Mouse (Mus musculus) gastrocnemius, postnatal 36 days (tissue): ENCODE measurements around the gene Foxa1. TPM values are rescaled to one million over a fixed set of nuclear protein-coding genes. Genes with fewer than 3 reads are reported as not detected.

Source experiments
- DNase-seq, 2 experiments: peaks; one replicate each; pipeline ENCODE4 v3.0.0; 2022
- intact Hi-C: fragments of 180-260 bp; cut with DNase I; formaldehyde crosslinking; loops from one replicate; pipeline ENCODE4 v1.15.1; 2025
- total RNA-seq, 2 experiments: library from RNA; stranded (reverse); gene quantifications; 2 replicates each; pipeline ENCODE4 v1.2.3; 2021

Foxa1 gene
- total RNA-seq, 2 experiments from 2014 or later: not detected

DNA sequence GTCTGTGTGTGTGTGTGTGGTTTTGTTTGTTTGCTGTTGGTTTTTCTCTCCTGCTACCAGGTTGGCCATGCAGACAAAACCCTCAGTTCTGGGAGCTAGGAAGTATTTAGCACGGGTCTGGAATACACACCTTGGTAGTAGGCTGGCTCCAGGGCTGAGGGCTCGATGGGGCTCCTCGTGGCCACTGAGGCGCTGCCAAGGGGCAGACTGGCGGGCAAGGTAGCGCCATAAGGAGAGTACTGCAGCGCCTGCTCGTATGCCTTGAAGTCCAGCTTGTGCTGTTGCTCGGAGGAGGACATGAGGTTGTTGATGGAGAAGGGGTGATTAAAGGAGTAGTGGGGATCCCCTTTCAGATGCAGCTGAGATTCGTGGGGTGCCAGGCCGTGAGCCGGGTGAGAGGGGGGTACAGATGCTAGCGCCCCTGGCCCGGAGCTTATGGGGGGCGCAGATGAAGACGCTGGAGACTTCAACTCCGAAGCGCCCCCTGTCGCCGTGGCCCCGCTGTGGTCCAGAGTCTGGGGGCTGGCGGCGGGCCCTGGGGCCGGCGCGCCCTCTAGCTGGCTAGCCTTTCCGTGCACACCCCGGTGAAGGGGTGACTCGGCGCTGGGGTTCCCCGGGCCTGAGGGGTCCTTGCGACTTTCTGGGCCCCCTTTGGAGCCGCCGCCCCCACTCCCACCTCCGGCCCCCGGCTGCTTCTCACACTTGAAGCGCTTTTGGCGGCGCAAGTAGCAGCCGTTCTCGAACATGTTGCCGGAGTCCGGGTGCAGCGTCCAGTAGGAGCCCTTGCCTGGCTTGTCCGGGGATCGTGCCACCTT is 4.6 kb downstream of the Foxa1 start:
- intact Hi-C loops: no loop called here

DNA sequence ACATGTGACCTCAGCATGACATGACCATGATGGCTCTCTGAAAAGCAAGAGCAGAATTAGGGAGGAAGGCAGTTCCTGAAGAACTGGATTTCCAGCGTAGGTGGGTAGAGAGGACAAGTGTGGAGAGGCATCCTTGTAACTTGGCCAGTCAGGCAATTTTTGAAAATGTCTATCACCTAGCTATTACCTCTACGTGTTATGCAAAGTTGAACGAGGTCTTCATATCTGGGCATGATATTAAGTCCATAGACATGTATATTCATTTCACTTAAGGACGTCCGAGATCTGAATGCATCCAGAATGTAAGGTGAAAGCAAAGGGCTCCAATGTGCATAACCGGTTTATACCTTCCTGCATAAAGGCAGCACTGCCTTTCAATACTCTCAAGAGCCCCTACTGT is 5.6 kb downstream of the Foxa1 start:
- intact Hi-C loops: no loop called here
- DNase-seq: no peak

More for the DNA sequence above, 4.6 kb downstream of the Foxa1 start:
- no peak for DNase-seq

DNA sequence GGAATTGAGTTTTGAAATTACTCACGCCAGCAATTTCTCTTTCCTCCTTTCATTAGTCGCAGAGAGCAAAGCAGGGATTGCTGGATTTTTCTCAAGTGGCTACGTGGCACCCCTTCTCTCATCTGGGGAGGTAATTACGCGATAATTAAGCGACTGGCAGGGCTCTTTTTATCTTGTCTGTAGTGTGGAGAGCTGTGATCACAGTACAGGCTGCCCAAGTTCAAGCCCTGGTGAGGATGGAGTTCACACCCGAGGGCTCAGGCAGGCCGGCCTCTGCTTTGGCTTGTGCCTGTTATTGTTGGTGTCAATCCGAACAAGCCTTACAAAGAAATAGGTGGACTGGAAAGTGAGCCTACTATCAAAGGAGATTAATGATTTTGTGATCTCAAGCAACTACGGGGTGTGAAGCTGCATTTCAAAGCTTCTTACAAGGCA is 7.1 kb downstream of the Foxa1 start:
- intact Hi-C loops: no loop called here
- no peak for DNase-seq

DNA sequence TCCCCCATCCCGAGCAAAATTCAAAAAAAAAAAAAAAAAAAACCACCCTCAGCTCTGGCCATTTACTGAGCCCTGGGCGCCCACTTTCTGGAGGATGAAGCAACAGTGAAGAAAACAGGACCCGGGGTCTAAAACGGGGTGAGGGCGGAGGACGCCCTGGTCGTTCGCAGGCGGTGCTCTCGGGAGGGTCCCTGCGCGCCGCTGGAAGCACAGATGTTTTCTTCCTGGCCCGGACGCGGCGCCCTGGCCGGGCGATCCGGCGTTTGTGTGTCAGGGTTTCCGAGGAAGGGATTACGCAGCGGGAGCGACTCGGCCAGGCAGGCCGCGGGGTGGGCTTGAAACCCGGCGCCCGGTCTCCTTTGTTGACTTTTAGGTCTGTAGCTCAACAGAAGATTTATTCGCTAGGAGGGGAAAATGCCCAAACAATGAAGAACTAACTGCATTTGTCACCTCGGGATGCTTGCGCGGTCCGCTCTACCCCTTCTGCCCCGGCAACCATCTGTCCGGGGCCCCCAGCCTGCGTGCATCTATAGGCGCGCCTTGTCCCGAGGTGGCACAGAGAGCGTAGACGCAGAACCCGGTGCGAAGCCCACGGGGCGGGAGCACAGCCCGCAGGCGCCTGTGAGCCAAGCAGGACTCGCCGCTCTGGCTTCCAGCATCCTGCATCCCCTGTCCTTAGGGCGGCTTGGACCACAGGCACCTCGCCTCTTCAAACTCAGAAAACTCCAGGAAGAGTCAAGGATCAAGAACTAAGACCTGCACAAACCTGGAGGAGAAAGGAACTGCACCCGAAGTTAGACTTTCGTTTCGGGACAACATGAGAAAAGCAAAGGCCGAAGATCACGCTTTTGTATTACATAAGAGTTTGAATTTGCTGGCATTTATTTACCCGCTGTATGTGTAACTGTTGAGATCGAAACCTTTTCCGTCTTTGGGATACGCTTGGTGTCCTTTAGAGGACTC is 7.8 kb downstream of the Foxa1 start:
- DNase-seq: peak in 1 of 2 experiments; percentile 21

DNA sequence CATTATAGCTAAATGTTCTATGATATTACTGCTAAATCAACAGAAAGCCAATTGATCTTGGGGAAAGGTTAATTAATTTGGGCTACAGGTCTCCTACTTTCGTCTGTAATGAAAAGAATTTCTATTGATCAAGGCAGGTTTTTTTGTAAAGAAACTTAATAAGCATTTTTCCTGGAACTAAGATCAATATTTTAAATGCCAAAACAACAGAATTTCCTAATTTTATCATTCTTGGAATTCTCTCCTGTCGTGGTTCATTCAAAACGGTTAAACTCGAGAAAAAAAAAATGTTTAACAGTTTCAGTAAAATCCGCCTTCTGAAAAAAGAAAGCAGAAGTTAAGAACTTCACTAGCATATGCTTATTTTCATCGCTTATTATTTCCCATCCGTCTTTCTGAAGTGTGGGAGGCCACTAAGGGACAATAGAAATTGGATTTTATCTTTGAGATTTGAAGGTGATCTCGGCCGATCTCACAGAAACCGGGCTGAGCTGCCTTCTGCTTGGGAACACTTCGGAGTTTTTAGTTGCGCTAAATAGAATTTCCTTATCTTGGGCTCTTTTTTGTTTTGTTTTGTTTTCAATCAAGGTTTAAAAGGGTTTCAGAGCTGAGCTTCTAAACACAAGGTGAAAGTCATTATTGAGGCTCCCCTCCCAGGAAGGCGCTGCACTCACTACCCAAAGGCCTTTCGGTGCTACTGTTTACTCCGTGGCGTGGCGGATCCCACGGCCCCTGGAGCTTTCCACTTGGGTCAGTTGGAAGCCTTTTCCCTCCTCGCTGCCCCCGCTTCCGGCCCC is 8.7 kb downstream of the Foxa1 start:
- intact Hi-C loops: no loop called here
- no peak for DNase-seq

More for the DNA sequence above, 7.8 kb downstream of the Foxa1 start:
- intact Hi-C loops: no loop called here

DNA sequence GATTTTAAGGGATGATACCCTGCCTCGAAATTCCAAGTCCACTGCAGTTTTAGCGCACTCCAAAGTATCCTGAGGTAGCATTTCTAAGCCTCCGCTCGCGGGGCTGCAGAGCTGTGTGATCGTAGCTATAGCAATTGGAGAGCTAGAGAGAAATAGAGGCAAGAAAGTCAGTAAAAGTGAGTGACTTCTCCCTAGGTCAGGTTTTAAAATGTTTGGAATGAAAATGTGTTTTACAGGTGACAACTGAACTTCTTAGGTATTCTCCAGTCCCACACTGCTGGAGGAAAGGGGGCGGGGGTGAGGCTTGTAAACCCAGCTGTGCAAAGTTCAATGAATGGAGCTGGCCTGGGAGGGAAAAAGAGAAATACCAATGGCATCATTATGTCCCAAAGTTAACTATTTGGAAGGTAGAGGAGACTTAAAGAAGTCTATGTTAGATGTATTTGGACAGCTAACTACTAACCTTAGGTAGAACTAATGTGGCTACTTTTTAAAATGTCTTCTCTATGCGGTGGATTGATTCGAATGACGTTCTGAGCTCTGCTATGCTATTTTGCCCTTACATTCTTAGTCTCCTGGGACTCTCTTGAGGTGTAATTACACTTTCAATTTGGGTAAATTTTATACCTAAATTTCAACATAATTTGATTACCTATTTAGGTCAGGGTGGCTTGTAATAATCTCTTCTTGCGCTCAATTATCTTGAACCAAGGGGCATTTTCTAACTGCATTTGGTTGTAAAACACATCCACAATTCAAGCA is 9.6 kb downstream of the Foxa1 start:
- DNase-seq: no peak

DNA sequence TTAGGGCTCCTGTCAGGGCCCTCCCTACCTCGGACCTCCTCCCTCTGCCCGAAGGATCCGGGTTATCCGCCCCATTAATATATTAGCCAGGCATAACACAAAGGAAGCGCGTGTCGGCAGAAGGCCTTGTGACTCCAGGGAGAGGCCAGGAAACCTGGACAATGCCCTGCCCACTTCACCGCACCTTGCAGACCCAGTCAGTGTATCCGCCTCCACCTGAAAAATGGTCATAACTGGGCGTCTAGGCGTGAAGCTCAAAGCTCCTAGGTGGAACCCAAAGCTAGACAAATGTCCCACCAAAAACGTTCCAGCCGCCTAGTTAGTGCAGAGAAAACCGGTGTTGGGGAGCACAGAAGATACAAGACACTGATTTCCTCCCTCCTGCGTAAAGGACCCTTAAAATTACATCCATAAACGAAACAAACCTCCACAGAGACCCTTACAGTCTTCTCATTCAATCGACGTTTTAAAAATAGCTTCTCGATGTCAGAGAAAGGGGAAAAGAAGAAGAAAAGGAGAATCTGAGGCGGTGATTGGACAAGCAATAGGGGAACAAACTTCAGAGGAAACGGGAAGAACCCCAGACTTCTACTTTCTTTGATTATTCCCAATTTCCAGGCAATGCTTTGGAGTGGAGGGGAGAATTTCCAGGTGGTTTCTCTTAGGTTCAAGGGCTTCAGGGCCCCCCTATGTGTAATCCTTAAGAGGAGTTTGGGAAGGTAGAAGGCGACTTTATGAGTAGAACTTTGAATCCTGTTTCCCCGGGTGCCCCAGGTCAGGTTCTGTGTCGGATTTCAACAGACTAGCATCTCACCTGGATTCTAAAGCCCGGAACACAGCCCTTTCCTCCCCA is 10.4 kb downstream of the Foxa1 start:
- intact Hi-C loops: no loop called here
- DNase-seq: no peak

More for the DNA sequence above, 9.6 kb downstream of the Foxa1 start:
- intact Hi-C loops: no loop called here

DNA sequence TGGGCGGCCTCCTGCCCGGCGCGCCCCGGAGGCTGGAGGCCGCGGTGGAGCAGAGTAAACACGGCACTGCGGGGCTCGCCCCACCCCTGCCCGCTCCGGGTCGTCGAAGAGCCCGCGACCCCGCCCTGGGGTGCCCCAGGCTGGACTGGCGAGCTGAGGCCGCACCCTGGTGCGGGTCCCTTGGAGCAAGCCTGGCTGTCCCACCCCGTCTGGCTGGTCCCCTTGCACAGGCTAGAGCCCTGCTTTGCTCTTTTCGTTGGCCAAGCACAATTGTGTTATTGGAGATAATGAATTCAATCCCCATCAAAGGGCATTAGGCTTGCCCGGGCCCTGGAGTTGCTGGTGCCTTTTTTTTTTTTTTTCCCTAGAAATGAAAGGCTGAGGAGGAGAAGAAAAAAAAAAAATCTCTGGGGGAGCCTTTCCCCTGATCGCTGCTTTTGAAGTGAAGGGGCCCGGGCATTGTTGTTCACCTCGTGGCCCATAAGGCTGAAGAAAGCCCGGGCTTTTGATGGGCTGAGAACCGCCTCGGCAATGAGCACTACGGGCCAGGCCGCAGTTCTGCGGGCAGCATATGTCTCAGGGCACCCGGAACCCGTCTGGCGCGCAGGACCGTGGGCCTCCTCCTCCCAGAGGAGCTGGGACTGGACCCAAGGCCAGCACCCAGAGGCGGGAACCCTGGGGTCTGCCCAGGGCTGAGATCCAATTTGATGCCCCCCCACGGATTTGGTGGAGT is 11.7 kb downstream of the Foxa1 start:
- no peak for DNase-seq
- intact Hi-C loops: no loop called here

DNA sequence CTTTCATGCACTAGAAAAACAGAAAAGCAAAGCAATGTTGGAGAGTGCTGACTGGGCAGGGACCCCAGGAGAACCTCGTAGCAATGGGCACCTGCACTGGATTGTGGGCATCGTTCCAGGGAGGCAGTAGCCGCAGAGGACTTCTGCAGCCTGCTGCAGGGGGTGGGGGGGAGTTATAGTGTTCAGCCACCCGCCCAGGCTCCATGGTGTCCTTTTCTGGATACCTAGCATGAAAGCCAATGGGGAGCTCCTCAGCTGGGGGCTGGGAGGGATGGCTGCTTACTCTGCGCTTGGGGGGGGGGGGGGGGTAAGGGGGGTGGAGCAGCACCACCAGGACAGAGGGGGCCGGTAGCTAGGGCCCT is 12.2 kb downstream of the Foxa1 start:
- intact Hi-C loops: no loop called here

DNA sequence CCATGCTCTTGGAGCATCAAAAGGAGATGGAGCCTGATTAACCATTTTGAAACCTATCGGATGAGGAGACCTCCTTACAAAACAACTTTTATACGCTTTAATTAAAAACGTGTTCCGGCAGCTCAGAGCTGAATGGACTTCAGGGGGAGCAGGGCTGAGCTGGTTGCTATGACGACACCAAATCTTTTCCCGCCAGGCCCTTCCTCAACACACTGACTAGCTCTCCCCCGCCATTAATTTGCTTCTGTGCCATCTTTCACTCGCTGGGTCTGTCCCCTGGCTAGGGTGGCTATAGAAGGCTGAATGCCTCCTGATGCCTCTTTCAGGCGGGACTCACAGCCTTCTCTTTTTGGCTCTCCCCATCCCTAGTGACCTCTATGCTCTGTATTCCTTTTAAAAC is 16.2 kb downstream of the Foxa1 start:
- intact Hi-C loops: no loop called here
- DNase-seq: no peak

More for the DNA sequence above, 12.2 kb downstream of the Foxa1 start:
- DNase-seq: no peak

DNA sequence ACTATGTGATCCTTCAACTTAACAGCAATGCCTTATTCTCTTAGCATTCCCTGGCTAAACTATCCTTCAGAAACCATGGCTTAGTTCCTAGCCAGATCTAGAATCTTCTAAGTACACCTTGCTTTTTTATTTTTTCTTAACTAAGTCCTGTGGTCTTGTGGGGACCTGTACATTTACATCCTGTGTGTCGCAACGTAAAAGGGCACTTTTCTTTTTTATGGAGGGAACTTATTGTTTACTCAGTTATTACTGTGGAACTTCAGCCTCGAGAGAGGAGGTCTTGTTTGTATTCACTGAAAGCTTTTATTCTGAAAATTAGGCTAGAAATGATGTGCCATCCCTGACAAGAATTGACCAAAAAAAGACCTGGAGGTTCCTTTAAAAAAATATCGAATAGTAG is 18.4 kb downstream of the Foxa1 start:
- DNase-seq: no peak
- intact Hi-C loops: no loop called here

DNA sequence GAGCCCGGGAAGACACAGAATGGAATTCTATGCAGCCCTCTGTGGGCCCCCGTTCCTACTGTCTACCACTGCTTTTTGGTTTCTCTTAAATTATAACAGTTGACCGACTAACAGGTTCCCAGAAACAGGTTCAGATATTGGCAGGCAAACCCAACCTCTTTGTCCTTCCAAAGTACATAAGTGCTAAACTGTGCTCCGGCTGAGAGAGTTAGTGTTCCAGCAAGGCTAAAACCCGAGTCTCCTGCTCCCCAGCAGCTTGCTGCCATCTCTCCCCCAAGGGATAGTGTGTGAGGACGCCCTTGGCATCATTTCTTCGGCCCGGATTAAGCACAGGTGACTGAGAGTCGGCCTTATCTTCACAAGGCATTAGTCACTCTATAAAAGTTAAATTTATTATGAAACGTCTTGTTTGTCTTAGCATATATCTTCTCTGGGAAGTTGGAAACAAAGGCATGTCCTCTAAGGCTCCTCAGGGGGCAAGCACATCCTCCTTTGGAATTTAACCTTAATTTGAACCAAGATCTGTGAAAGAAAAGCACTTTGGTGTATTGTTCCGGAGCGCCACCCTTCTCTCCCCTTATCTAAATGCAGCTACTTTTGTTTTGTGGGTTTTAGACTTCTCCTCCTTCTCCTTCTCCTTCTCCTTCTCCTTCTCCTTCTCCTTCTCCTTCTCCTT is 30.9 kb downstream of the Foxa1 start:
- intact Hi-C loops: no loop called here
- no peak for DNase-seq

DNA sequence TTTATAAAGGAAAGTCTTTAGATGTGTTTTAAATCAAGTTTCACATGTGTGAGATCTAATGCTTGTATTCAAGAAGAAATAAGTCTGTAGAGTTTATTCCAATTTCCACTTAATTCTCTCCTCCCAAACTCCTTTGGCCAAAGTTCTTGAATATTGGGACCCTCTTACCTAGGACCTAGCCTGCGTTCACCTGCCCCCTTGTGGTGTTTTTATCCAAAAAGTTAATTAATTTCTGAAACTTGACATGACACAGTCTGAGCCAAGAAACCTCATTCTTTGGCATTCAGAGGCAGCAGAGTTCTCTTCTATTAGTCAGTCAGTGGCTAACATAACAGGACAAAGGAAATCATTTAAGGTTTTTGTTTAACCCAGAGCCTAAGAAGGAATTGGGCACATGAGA is 32.2 kb downstream of the Foxa1 start:
- intact Hi-C loops: no loop called here
- DNase-seq: no peak

DNA sequence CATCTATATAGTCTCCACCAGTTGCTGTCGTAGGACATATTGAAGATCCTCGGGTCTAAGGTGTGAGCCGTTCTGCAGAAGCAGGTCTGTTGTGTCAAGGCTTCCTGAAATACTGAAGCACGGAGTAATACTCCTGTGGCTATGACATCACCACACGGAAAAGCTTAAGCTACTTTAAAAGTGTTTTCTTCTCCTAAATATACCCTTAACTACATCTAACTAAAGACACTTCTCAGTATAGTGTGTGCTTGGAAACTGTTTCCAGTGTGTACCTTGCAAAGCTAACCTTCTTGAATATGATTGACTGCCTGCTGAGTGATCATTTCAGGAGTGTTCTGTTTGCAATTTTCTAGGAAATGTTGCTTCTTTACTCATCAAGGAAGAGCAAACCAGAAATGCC is 35.2 kb downstream of the Foxa1 start:
- no peak for DNase-seq
- intact Hi-C loops: no loop called here

DNA sequence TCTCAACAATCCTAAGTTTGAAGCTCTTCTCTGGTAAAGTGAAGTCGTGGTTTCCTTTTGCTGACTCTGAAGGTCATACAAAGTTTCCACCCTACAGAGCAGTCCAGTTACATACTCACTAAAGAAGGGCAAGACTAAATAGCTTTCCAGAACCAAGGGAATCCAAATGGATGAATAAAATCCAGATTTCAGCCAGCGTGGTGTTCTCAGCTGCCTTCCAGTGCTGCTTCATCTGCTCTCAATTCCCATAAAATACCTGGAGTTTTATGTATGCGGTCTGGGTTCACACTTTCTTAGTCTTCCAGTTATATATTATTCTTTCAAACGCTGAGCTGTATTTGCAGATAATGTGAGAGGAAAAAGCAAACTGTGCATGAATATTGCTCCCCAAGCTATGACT is 35.6 kb downstream of the Foxa1 start:
- intact Hi-C loops: no loop called here
- no peak for DNase-seq

DNA sequence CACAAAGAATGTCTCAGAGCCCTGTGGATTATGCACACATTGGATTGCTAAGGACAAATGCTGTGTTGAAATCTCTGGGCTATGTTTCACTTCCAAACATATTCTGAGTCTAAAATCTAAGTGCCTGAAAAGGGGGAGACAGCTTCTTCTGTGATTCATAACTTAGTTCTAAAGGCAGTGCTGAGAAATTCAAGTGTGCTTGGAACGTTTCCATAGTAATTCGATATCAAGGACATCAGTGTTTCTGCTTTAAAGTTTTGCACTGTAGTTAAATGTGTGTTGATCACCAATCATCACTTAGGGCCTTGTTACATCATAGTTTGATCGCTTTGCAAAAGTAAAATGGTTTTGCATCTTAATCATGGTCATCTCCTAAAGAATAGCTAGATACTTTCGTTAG is 37.0 kb downstream of the Foxa1 start:
- intact Hi-C loops: no loop called here
- no peak for DNase-seq

DNA sequence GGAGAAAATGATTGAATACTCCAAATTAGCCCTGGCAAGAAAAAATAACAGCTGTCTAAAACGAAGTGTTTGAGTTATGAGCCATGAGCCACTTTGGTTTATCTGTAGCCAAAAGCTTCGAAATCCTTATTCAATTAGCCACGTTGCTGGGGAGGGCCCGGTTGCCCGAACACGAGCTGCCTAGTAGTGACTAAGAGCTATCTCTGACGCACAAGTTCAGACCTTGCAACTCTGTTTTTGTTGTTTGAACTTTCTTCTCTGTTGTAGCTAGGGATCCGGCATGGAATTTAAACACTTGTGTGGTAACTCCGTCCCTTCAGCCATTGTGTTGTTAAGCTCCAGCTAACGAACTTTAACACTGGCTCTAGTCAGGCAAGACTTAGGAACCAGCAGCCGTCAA is 37.8 kb downstream of the Foxa1 start:
- intact Hi-C loops: no loop called here
- DNase-seq: no peak

DNA sequence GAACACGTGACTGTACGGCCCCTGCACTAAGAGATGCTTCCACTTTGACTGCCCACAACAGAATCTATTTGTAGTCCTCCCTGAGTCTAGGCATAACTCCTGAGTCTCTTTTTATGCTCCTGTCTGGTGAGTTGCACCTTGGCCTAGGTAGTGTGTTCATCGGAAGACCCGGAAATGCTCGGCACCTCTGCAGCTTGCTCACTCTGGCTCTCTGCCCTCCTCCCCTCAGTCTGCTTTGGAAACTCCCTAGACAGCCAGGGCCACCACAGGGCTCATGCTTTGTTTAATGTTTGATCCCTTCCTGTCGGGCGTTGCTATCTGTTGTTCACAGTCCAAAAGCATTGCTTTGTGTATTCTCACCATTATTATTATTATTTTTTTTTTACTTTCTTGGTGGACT is 41.4 kb downstream of the Foxa1 start:
- DNase-seq: no peak
- intact Hi-C loops: no loop called here
